Mouse (Mus musculus) E14TG2a.4 (cell line): Measurements from ENCODE around the gene Gart.

ENCODE experiments used
- CTCF ChIP-seq: conservative IDR thresholded peaks from 2 replicates; pipeline ENCODE4 v1.5.1; 2014; ENCODE audit warnings: low read length
- NANOG ChIP-seq: IDR thresholded peaks from 2 replicates; pipeline ENCODE4 v1.6.1; 2014; ENCODE audit warnings: borderline replicate concordance, low read length, mixed read lengths
- POU5F1 ChIP-seq: IDR thresholded peaks from 2 replicates; pipeline ENCODE4 v1.6.1; 2014; ENCODE audit warnings: low read length, borderline replicate concordance

DNA sequence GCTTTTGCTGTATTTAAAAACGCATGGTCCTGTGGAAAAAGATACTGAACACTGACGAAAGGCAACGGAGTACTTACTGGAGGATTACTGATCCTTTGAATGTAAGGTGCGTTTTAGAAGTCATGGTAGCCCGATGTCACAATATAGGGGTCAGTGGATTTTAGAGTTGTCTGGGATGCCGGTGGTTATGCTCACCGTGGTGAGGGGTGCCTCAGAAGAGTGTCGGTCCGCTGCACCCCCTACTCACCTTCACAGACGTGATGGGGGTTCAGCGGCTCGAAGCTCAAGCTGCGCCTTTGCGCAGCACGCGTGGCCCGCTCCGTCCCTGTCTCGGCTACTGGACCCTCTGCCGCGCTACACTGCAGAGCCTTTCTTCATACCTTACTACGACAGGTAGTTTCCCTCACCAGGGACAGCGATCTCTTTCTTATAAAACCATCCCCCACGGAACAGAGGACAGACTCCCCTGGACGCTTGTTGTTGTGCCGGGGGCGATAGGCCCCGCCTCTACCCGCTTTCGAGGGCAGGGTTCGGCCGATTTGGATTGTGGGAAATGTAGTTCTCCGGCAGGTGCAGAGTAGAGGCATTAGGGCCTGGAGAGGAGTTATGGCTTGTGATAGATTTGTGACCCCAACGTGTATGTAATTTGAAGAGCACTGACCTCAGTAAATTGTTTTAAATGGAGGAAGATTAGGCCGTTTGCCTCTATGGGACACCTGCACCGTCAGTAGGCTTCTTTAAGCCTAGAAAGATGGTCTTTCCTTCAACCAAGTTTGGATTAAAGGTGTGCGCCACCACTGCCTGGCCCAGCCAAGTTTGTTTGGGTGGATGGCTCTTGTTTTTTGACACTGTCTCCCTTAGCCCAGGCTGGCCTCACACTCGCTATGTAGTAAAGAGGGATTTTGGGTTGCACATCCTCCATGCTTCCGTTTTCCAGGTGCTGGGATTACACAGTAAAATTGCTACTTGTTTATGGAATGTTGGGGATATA lies 27.9 kb downstream of the Gart start, which contains the start of gene Dnajc28:
- TF ChIP-seq CTCF, result no peak
- no peak for TF ChIP-seq NANOG
- no peak for TF ChIP-seq POU5F1
